Mouse (Mus musculus): Measurements from ENCODE around the gene Katnbl1.

Katnbl1 gene

DNA sequence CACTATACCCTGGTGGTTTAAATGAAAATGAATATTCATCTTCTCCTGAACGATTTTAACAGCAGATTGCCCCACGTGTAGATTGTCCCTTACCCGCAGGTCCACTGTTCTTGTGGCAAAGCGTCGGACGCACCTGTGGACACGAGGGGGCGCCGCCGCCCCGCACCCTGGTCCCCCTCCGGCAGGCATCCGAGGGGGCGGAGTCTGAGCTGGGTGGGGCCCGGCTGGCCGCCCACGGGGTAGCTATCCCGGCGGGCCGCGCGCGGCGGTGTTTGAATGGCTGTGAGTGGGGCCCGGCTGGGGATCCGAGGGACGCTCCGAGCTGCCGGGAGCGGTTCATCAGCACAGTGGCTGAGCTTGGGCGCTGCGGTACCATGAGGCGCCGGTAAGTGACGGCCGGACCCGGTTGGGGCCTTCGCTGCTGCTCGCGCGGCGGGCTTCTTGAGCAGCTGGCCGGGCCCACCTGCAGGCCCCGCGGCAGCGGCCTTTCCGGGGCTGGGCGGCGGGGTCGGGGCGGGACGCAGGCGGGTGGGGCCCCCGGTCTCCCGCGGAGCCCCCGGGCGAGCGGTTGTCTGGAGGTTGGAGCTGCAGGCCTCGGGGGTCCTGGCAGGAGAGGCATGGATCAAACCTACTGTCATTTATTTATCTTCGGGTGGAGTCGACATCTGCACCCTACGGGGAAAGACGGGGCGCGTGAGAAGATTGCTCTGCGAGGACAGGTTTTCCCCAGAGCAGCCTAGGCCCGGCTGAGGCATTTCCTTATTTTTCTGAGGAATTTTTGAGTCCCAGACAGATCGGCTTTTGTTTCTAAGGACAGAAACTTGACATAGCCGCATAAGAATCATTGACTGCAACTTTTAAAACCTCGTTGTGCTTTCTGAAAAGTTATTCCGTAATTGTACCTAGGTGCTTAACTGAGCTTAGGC, at the start of gene Katnbl1:
TSS of gene Katnbl1 (plus strand) at position 239 of the 926 bp plus-strand sequence.
- DNase-seq (ENCODE audit: low spot score in 2 of 2), result peak; percentile 81 to 83

- no peak for DNase-seq (ENCODE audit: low spot score in 2 of 2)
Observed at GRCm38 (mm10) chr2:112332051-112332898, 46.7 kb upstream of the Katnbl1 start.

GRCm38 (mm10) chr2:112337211-112337610, 41.8 kb upstream of the Katnbl1 start:
- DNase-seq (ENCODE audit: low spot score in 2 of 2), result no peak

DNA sequence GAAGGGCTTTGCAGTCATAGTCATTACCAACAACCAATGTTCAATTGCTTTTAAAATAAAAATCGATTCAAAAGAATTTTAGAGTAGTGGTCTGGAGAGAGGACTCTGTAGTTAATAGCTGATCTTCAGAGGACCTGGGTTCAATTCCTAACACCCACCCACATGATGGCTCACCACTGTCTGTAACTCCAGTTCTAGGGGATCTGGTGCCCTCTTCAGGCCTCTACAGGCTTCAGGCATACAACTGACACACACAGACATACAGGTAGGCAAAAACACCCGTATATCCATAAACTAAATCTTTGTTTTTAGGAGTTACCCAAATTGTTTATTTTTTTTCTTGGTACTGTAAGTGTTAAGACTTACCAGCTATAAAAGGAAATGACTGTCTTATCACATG, 39.3 kb upstream of the Katnbl1 start:
- no peak for DNase-seq (ENCODE audit: low spot score in 2 of 2)

GRCm38 (mm10) chr2:112341117-112341516, 37.9 kb upstream of the Katnbl1 start:
- DNase-seq (ENCODE audit: low spot score in 2 of 2), result no peak

DNA sequence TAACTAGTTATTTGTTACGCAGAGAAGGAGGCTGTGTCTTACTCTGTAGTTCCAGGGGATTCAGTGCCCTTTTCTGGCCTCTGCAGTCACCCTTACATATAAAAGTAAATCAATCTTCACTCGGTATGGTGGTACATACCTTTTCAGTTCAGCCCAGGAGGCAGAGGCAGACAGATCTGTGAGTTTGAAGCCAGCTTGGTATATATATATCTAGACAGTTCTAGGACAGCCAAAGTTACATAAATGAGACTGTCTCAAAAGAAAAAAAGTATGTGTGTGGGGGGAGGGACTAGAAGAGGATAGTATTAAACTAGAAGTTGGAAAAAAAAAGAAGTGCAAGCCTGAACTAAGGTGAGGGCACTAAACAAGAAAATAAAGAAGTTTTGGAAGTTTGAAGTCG, 30.8 kb upstream of the Katnbl1 start:
- DNase-seq (ENCODE audit: low spot score in 2 of 2), result no peak

- DNase-seq (ENCODE audit: low spot score in 2 of 2), result no peak
Observed at GRCm38 (mm10) chr2:112353685-112354455, 25.1 kb upstream of the Katnbl1 start.

DNA sequence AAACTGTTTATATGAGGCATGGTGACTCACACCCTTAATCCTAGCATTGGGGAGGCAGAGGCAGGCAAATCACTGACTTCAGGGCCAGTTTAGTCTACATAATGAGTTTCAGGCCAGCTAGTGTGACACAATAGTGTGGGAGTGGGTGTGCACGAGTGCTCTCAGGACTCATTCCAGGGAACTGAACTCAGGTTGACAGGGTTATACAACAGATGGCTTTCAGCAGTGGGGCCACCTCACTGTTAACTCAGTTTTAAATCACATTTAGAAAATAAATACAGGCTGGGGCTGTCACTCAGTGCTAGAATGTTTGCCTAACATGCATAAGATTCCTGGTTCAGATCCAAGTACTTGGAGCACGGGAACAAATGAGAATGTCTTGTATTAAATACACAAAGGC, 19.4 kb upstream of the Katnbl1 start:
- no peak for DNase-seq (ENCODE audit: low spot score in 2 of 2)

- no peak for DNase-seq (ENCODE audit: low spot score in 2 of 2)
Observed at GRCm38 (mm10) chr2:112360012-112360780, 18.8 kb upstream of the Katnbl1 start.

- DNase-seq (ENCODE audit: low spot score in 2 of 2), result no peak
Observed at GRCm38 (mm10) chr2:112360781-112361169, 18.2 kb upstream of the Katnbl1 start.

- DNase-seq (ENCODE audit: low spot score in 2 of 2), result no peak
Observed at GRCm38 (mm10) chr2:112367222-112367621, 11.8 kb upstream of the Katnbl1 start.

- peak; percentile 87 to 89 for DNase-seq (ENCODE audit: low spot score in 2 of 2)
Observed at GRCm38 (mm10) chr2:112367726-112368673, 11.0 kb upstream of the Katnbl1 start, which contains the start of gene Emc4. Emc4 (minus strand) TSS chr2:112368027.

GRCm38 (mm10) chr2:112369941-112370340, 9.1 kb upstream of the Katnbl1 start:
- DNase-seq (ENCODE audit: low spot score in 2 of 2), result no peak

GRCm38 (mm10) chr2:112373141-112373540, 5.9 kb upstream of the Katnbl1 start:
- DNase-seq (ENCODE audit: low spot score in 2 of 2), result no peak

- no peak for DNase-seq (ENCODE audit: low spot score in 2 of 2)
Observed at GRCm38 (mm10) chr2:112374610-112375009, 4.4 kb upstream of the Katnbl1 start.

DNA sequence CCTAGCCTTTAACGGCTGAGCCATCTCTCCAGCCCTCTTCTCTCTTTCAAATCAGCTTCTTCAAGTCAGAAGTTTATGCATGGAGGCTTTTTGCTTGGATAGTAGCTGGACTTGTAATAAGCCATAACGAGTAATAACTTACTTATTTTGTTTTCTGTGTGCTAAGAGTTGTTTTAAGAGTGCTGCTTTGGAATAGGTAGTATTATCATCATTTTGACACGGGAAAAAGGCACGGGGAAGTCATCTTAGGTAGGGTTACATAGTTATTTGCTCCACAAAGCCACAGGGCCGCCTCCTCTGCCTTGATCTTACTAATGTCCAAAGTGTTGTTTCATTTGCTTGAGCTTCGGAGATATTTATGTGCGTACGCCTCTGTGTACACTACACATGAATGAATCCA, 1.1 kb downstream of the Katnbl1 start:
- DNase-seq (ENCODE audit: low spot score in 2 of 2), result no peak

GRCm38 (mm10) chr2:112381219-112381618, 2.2 kb downstream of the Katnbl1 start:
- no peak for DNase-seq (ENCODE audit: low spot score in 2 of 2)

GRCm38 (mm10) chr2:112390843-112391242, 11.8 kb downstream of the Katnbl1 start:
- DNase-seq (ENCODE audit: low spot score in 2 of 2), result no peak

- no peak for DNase-seq (ENCODE audit: low spot score in 2 of 2)
Observed at GRCm38 (mm10) chr2:112391346-112392000, 12.5 kb downstream of the Katnbl1 start.
